Mouse (Mus musculus) T-cell, adult 2 months (primary cell): ENCODE measurements around the gene Olfr731.

ENCODE experiments used
- DNase-seq: peaks from one replicate; pipeline ENCODE4 v3.0.0; 2022; ENCODE audit warnings: low spot score

Olfr731 gene

GRCm38 (mm10) chr14:50241766-50242165 lies at the start of gene Olfr731:
Gene Olfr731 (minus strand): TSS chr14:50241866.
- DNase-seq, result no peak

- DNase-seq, result no peak
Observed at GRCm38 (mm10) chr14:50284106-50284505, 42.4 kb upstream of the Olfr731 start, which contains the start of gene Olfr732. Gene Olfr732 (minus strand): TSS chr14:50284206.

GRCm38 (mm10) chr14:50188098-50188497 lies 53.6 kb downstream of the Olfr731 start, which contains the start of gene Olfr730:
Gene Olfr730 (minus strand): TSS chr14:50188198.
- DNase-seq, result no peak
